Mouse (Mus musculus): ENCODE results near the gene Evc. TPM values are rescaled to one million over a fixed set of nuclear protein-coding genes. Genes with fewer than 3 reads are reported as not detected.
A peak's percentile ranks its signal among the peaks of the same experiment; 100 is the strongest.

The Evc gene
- polyA plus RNA-seq, 1 experiment, result 2.1 TPM

GRCm38 (mm10) chr5:37318715-37319114 is 18.0 kb downstream of the Evc start:
- H3K4me3 ChIP-seq (ENCODE audit: control insufficient read depth, insufficient read depth, low read length), result no peak overlapping the region
- no peaks in the 10 kb centered on the region for H3K36me3 ChIP-seq (ENCODE audit: control insufficient read depth, insufficient read depth, low read length)
- no peaks in the 10 kb centered on the region for H3K4me1 ChIP-seq (replicated peaks; ENCODE audit: control insufficient read depth, insufficient read depth, low read length)
- TF ChIP-seq POLR2A (IDR thresholded peaks at IDR 0.05; ENCODE audit: control insufficient read depth, extremely low read depth, insufficient read depth, low read length, poor library complexity) (no peak), CTCF (IDR thresholded peaks at IDR 0.05; ENCODE audit: borderline replicate concordance, control insufficient read depth, extremely low read depth, insufficient read depth, low read length, poor library complexity) (no peak)
- H3K27ac ChIP-seq (ENCODE audit: control insufficient read depth, insufficient read depth, low read length), result no peak overlapping the region
- WGBS, result 75% methylated on average over 6 of the region's 6 CpGs
- DNase-seq, result no peak
- no peaks in the 10 kb centered on the region for H3K27me3 ChIP-seq (ENCODE audit: control insufficient read depth, insufficient read depth, low read length)

- TF ChIP-seq POLR2A (IDR thresholded peaks at IDR 0.05; ENCODE audit: control insufficient read depth, extremely low read depth, insufficient read depth, low read length, poor library complexity) (no peak), CTCF (IDR thresholded peaks at IDR 0.05; ENCODE audit: borderline replicate concordance, control insufficient read depth, extremely low read depth, insufficient read depth, low read length, poor library complexity) (no peak)
- no peak overlapping the region for H3K4me3 ChIP-seq (ENCODE audit: control insufficient read depth, insufficient read depth, low read length)
- no peak overlapping the region for H3K27ac ChIP-seq (ENCODE audit: control insufficient read depth, insufficient read depth, low read length)
- no peaks in the 10 kb centered on the region for H3K4me1 ChIP-seq (replicated peaks; ENCODE audit: control insufficient read depth, insufficient read depth, low read length)
- WGBS, result 86% methylated on average over 12 of the region's 12 CpGs
- H3K36me3 ChIP-seq (ENCODE audit: control insufficient read depth, insufficient read depth, low read length), result no peaks in the 10 kb centered on the region
- no peaks in the 10 kb centered on the region for H3K27me3 ChIP-seq (ENCODE audit: control insufficient read depth, insufficient read depth, low read length)
- DNase-seq, result no peak
These were observed 23.5 kb downstream of the Evc start for GRCm38 (mm10) chr5:37312980-37313722.

- Histone ChIP-seq H3K27ac (ENCODE audit: control insufficient read depth, insufficient read depth, low read length) (no peak overlapping the region), H3K27me3 (ENCODE audit: control insufficient read depth, insufficient read depth, low read length) (no peaks in the 10 kb centered on the region), H3K4me1 (replicated peaks; ENCODE audit: control insufficient read depth, insufficient read depth, low read length) (no peaks in the 10 kb centered on the region), H3K36me3 (ENCODE audit: control insufficient read depth, insufficient read depth, low read length) (no peaks in the 10 kb centered on the region), H3K4me3 (ENCODE audit: control insufficient read depth, insufficient read depth, low read length) (no peak overlapping the region)
- WGBS, result 93% methylated on average over 9 of the region's 9 CpGs
- no peak for DNase-seq
- TF ChIP-seq CTCF (IDR thresholded peaks at IDR 0.05; ENCODE audit: borderline replicate concordance, control insufficient read depth, extremely low read depth, insufficient read depth, low read length, poor library complexity), result no peak
- TF ChIP-seq POLR2A (IDR thresholded peaks at IDR 0.05; ENCODE audit: control insufficient read depth, extremely low read depth, insufficient read depth, low read length, poor library complexity), result no peak
These were observed 26.7 kb downstream of the Evc start for GRCm38 (mm10) chr5:37310026-37310425.

GRCm38 (mm10) chr5:37298370-37298769 is 38.3 kb downstream of the Evc start:
- Histone ChIP-seq H3K4me3 (ENCODE audit: control insufficient read depth, insufficient read depth, low read length) (no peak overlapping the region), H3K27ac (ENCODE audit: control insufficient read depth, insufficient read depth, low read length) (no peak overlapping the region), H3K27me3 (ENCODE audit: control insufficient read depth, insufficient read depth, low read length) (no peaks in the 10 kb centered on the region), H3K36me3 (ENCODE audit: control insufficient read depth, insufficient read depth, low read length) (no peaks in the 10 kb centered on the region), H3K4me1 (replicated peaks; ENCODE audit: control insufficient read depth, insufficient read depth, low read length) (no peaks in the 10 kb centered on the region)
- 27% methylated on average over 7 of the region's 7 CpGs for WGBS
- DNase-seq, result no peak
- TF ChIP-seq CTCF (IDR thresholded peaks at IDR 0.05; ENCODE audit: borderline replicate concordance, control insufficient read depth, extremely low read depth, insufficient read depth, low read length, poor library complexity), result no peak
- TF ChIP-seq POLR2A (IDR thresholded peaks at IDR 0.05; ENCODE audit: control insufficient read depth, extremely low read depth, insufficient read depth, low read length, poor library complexity), result no peak

GRCm38 (mm10) chr5:37296717-37297116 is 40.0 kb downstream of the Evc start:
- 76% methylated on average over 10 of the region's 10 CpGs for WGBS
- no peak overlapping the region for H3K27ac ChIP-seq (ENCODE audit: control insufficient read depth, insufficient read depth, low read length)
- H3K27me3 ChIP-seq (ENCODE audit: control insufficient read depth, insufficient read depth, low read length), result no peaks in the 10 kb centered on the region
- no peak for DNase-seq
- H3K4me3 ChIP-seq (ENCODE audit: control insufficient read depth, insufficient read depth, low read length), result no peak overlapping the region
- no peaks in the 10 kb centered on the region for H3K36me3 ChIP-seq (ENCODE audit: control insufficient read depth, insufficient read depth, low read length)
- TF ChIP-seq CTCF (IDR thresholded peaks at IDR 0.05; ENCODE audit: borderline replicate concordance, control insufficient read depth, extremely low read depth, insufficient read depth, low read length, poor library complexity), result no peak
- TF ChIP-seq POLR2A (IDR thresholded peaks at IDR 0.05; ENCODE audit: control insufficient read depth, extremely low read depth, insufficient read depth, low read length, poor library complexity), result no peak
- H3K4me1 ChIP-seq (replicated peaks; ENCODE audit: control insufficient read depth, insufficient read depth, low read length), result no peaks in the 10 kb centered on the region

- no peak overlapping the region for H3K27ac ChIP-seq (ENCODE audit: control insufficient read depth, insufficient read depth, low read length)
- WGBS, result 63% methylated on average over 9 of the region's 9 CpGs
- H3K4me1 ChIP-seq (replicated peaks; ENCODE audit: control insufficient read depth, insufficient read depth, low read length), result peaks cover 11% of the 10 kb centered on the region
- TF ChIP-seq CTCF (IDR thresholded peaks at IDR 0.05; ENCODE audit: borderline replicate concordance, control insufficient read depth, extremely low read depth, insufficient read depth, low read length, poor library complexity), result peak; percentile 69
- TF ChIP-seq POLR2A (IDR thresholded peaks at IDR 0.05; ENCODE audit: control insufficient read depth, extremely low read depth, insufficient read depth, low read length, poor library complexity), result no peak
- no peaks in the 10 kb centered on the region for H3K27me3 ChIP-seq (ENCODE audit: control insufficient read depth, insufficient read depth, low read length)
- no peaks in the 10 kb centered on the region for H3K36me3 ChIP-seq (ENCODE audit: control insufficient read depth, insufficient read depth, low read length)
- peak; percentile 21 for DNase-seq
- no peak overlapping the region for H3K4me3 ChIP-seq (ENCODE audit: control insufficient read depth, insufficient read depth, low read length)
These were observed 45.7 kb downstream of the Evc start for GRCm38 (mm10) chr5:37290983-37291382.
